Mouse (Mus musculus): ENCODE measurements around the gene Iqcc.

DNA sequence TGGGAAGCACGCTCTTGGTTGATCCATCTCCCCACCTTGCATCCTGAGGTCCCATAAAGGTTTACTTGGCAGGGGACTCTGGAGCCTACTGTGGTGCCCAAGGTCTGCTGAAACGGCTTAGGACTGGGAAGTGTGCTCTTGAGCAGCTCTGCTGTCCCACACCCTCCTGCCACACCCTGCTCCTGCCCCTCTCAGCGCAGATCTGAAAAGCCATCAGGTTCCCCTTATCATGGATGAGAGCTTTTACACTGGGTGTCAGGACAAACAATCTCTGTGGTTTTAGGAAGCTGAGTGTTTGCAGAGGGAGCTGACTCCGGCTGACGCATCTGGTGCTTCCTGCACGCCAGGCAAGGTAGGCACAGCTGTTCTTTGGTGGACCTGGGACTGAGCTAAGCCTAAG is 15.0 kb upstream of the Iqcc start:
- TF ChIP-seq CTCF (IDR thresholded peaks at IDR 0.05): no peak
- TF ChIP-seq POLR2A (IDR thresholded peaks at IDR 0.05; ENCODE audit: insufficient read depth, low read depth, low read length): no peak
- no peak for TF ChIP-seq EP300 (IDR thresholded peaks at IDR 0.05; ENCODE audit: insufficient read depth, low read depth, low read length)
